Mouse (Mus musculus): Measurements from ENCODE around the gene Tsga10ip. TPM values are rescaled to one million over a fixed set of nuclear protein-coding genes. Genes with fewer than 3 reads are reported as not detected.
A peak's percentile ranks its signal among the peaks of the same experiment; 100 is the strongest.

Gene Tsga10ip
- polyA plus RNA-seq, 1 experiment from 2014 or later, result 0.57 TPM

DNA sequence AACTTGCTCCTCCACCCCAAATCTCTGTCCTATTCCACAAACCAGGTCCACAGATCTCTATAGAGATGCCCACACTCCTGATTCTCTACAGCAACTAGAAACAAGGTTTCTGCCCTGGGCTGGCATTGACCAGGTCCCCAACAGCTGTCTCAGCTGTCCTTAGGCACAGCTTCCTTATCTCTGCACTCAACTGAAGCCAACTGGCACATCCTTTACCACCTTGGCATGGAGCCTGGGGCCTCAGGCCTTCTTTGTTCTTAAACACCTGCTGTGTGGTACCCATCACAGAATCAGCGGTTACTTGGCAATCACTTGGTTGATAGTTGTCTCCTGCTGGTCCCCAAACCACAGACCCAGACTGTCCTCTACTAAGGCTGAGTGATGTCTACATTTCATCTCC is 28.1 kb upstream of the Tsga10ip start:
- peaks cover 42% of the 10 kb centered on the region for H3K4me1 ChIP-seq
- ATAC-seq (replicated peaks; ENCODE audit: low FRiP score), result no peak
- H3K9me3 ChIP-seq (replicated peaks), result no peaks in the 10 kb centered on the region
- H3K27ac ChIP-seq, result no peak overlapping the region
- H3K9ac ChIP-seq, result no peak overlapping the region
- no peak overlapping the region for H3K4me3 ChIP-seq (replicated peaks)
- no peaks in the 10 kb centered on the region for H3K27me3 ChIP-seq
- 88% methylated on average over 1 of the region's 1 CpGs for WGBS
- no peak overlapping the region for H3K4me2 ChIP-seq
- peaks cover 15% of the 10 kb centered on the region for H3K36me3 ChIP-seq

DNA sequence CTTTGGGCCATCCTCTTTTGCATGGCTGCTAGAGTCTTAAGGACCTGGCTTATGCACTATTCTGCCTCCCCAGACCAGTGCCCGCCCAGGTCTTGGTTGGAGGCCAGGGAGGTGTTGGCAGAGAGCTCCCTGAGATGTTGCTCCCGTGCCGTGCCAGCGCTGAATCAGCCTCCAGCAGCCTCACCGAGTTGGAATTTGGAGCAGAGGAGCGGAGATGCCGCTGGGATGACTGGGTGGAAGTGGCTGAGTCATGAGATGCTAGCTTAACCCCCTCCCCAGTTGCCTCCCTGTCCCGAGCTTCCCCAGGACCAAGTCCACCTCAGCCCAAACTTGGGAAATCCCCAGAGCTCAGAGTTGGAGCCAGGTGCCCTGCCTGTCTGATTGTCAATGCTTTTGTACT is 27.5 kb upstream of the Tsga10ip start:
- no peak for ATAC-seq (replicated peaks; ENCODE audit: low FRiP score)
- Histone ChIP-seq H3K4me1 (peaks cover 42% of the 10 kb centered on the region), H3K27ac (no peak overlapping the region), H3K4me3 (replicated peaks) (no peak overlapping the region), H3K9me3 (replicated peaks) (no peaks in the 10 kb centered on the region), H3K4me2 (no peak overlapping the region), H3K9ac (no peak overlapping the region), H3K27me3 (no peaks in the 10 kb centered on the region), H3K36me3 (peaks cover 15% of the 10 kb centered on the region)
- 72% methylated on average over 8 of the region's 8 CpGs for WGBS

DNA sequence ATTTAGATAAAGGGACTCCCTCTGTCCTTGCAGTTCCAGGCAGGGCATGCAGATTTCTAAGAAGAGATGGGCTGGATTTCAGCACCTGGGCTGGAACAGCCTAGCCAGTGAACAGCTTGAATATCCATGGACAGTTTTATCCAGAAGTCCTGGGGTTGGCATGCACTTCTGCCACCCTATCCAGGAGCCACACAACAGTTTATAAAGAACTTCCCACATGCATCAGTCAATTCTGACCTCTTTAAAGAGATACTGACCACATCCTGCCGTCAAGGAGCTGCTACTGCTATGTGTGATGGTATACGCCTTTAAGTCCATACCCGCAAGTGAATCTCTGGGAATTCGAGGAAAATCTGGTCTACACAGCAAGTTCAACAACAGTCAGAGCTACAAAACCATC is 26.9 kb upstream of the Tsga10ip start:
- WGBS, result 84% methylated on average over 4 of the region's 4 CpGs
- no peak overlapping the region for H3K27ac ChIP-seq
- no peaks in the 10 kb centered on the region for H3K9me3 ChIP-seq (replicated peaks)
- no peaks in the 10 kb centered on the region for H3K27me3 ChIP-seq
- no peak overlapping the region for H3K4me2 ChIP-seq
- no peak overlapping the region for H3K9ac ChIP-seq
- no peak for ATAC-seq (replicated peaks; ENCODE audit: low FRiP score)
- peaks cover 15% of the 10 kb centered on the region for H3K36me3 ChIP-seq
- no peak overlapping the region for H3K4me3 ChIP-seq (replicated peaks)
- H3K4me1 ChIP-seq, result peaks cover 41% of the 10 kb centered on the region

DNA sequence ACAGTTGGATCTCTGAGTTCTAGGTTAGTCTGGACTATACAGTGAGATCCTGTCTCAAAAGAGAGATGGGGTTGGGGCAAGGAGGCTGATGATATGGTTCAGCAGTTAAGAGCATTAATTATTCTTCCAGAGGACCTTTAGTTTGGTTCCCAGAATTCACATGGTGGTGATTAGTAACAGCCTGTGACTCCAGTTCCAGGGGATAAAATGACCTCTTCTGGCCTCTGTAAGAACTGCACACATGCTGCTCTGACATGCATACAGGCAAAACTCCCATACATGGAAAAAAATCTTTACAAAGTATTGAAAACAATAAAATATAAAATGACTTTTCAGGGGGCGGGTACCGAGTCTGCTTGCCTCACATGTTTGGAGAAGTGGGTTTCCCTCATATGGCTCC is 25.8 kb upstream of the Tsga10ip start:
- H3K27ac ChIP-seq, result peak overlapping the region; percentile 66
- no peak overlapping the region for H3K9ac ChIP-seq
- peaks cover 41% of the 10 kb centered on the region for H3K4me1 ChIP-seq
- no peak for ATAC-seq (replicated peaks; ENCODE audit: low FRiP score)
- H3K9me3 ChIP-seq (replicated peaks), result no peaks in the 10 kb centered on the region
- H3K4me2 ChIP-seq, result no peak overlapping the region
- WGBS, result 82% methylated on average over 2 of the region's 2 CpGs
- no peak overlapping the region for H3K4me3 ChIP-seq (replicated peaks)
- H3K27me3 ChIP-seq, result no peaks in the 10 kb centered on the region
- H3K36me3 ChIP-seq, result peaks cover 18% of the 10 kb centered on the region

DNA sequence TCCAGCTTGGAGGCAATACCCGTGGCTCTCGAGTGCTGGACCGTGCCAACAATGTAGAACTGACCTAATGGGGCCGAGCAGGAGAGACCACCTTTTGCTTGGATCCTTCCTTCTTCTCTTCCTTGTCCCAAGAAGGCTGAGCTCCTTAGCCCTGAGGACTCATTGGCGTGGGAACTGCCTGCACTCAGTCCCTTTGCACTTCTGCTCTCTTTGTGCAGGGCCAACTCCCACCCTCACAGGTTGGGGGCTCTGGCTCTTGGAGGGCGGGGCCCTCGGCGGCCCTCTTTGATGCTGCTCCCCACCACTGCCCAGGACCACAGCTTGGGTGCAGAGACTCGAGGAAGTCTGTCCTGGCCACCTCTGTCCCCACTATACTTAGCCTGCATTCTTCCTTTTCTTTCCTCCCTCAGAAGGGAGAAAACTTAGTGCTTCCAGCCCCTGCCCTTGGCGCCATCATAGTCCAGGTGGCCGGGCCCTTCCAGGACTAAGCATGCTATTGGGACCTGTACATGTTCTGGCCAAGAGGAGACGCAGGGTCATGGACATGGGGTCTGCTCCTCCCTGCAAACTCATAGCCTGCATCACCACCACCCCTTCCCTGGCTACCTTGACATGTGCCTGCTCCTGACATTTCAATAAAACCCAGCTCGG is 24.4 kb upstream of the Tsga10ip start:
- Histone ChIP-seq H3K36me3 (peaks cover 27% of the 10 kb centered on the region), H3K27me3 (no peaks in the 10 kb centered on the region), H3K9ac (no peak overlapping the region), H3K4me3 (replicated peaks) (no peak overlapping the region), H3K4me2 (peak overlapping the region; percentile 79), H3K27ac (no peak overlapping the region), H3K9me3 (replicated peaks) (no peaks in the 10 kb centered on the region), H3K4me1 (peaks cover 38% of the 10 kb centered on the region)
- no peak for ATAC-seq (replicated peaks; ENCODE audit: low FRiP score)
- 90% methylated on average over 13 of the region's 13 CpGs for WGBS

DNA sequence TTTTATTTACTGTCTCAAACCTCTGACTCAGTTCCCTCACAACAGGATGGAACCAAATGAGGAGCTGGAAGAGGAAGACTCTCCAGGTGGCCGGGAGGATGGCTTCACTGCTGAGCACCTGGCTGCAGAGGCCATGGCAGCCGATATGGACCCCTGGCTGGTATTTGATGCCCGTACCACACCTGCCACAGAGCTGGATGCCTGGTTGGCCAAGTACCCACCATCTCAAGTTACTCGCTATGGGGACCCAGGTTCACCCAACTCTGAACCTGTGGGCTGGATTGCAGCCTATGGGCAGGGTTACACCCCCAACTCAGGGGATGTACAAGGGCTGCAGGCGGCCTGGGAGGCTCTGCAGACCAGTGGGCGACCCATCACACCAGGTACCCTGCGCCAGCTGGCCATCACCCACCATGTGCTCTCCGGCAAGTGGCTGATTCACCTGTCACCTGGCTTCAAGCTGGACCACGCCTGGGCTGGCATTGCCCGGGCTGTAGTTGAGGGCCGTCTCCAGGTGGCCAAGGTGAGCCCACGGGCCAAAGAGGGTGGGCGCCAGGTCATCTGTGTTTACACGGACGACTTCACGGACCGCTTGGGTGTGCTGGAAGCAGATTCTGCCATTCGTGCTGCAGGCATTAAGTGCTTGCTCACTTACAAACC is 23.7 kb upstream of the Tsga10ip start:
- Histone ChIP-seq H3K4me2 (peak overlapping the region; percentile 79), H3K27ac (peak overlapping the region; percentile 84), H3K4me1 (peaks cover 38% of the 10 kb centered on the region), H3K9ac (peak overlapping the region; percentile 90), H3K36me3 (peaks cover 34% of the 10 kb centered on the region), H3K27me3 (no peaks in the 10 kb centered on the region), H3K4me3 (replicated peaks) (peak overlapping the region; percentile 86), H3K9me3 (replicated peaks) (no peaks in the 10 kb centered on the region)
- WGBS, result 86% methylated on average over 18 of the region's 18 CpGs
- ATAC-seq (replicated peaks; ENCODE audit: low FRiP score), result no peak

DNA sequence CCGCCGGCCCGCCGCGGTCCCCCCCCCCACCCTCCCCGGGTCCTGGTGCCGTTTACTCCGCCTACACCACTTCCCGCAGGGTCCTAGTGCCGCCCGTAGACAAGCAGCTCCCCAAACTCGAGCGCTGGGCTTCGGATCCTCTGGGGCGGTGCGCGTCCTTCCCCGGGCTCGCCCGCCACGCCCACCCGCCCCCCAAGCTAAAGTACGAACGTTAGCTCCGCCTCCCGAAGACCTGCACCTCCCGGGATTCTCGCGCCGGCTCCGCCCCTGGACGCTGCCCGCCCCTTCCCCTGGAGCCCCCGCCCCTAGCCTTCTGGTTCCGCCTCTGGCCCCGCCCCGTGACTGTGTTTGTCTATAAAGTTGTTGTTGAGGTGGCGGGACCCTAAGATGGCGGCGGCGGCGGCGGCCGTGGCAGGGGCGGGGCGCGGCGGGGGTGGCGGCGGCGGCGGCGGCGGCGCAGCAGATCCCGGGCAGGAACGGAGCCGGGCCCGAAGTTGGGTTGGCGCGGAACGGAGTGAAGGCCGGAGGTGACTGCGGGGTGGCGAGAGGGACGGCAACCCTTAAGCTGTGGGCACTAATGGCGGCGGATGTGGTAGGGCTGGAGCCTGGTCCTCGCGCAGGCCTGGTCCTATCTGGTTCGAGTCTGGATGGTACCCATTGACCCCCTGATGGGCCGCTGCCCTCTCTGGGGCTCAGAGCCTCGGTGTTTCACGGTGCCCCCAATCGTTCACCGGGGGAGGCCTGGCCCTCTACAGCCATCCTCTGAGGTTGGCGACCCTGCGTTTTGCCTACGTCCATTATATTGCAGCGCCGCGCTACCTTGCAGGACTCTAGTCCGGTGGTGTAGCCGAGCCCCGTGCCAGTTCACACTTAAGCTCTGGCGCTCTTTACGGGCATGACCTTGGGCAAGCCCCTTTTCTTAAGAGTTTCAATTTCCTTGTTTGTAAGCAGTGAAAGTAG is 22.7 kb upstream of the Tsga10ip start, which contains the start of the genes Drap1 and AI837181:
Gene Drap1, minus strand, starts transcription at position 198 of the 960 bp plus-strand sequence.
Gene AI837181, plus strand, starts transcription at position 363 of the 960 bp plus-strand sequence.
- Histone ChIP-seq H3K9ac (peak within 1 kb of the TSS; percentile 90), H3K4me3 (replicated peaks) (peak within 1 kb of the TSS; percentile 86), H3K27ac (peak within 1 kb of the TSS; percentile 95), H3K4me2 (peak within 1 kb of the TSS; percentile 79), H3K36me3 (peaks cover 44% of the 10 kb centered on the region), H3K9me3 (replicated peaks) (no peaks in the 10 kb centered on the region), H3K4me1 (peaks cover 38% of the 10 kb centered on the region), H3K27me3 (no peaks in the 10 kb centered on the region)
- ATAC-seq (replicated peaks; ENCODE audit: low FRiP score), result peak; percentile 92
- WGBS, result under 1% methylated on average over 80 of the region's 87 CpGs

DNA sequence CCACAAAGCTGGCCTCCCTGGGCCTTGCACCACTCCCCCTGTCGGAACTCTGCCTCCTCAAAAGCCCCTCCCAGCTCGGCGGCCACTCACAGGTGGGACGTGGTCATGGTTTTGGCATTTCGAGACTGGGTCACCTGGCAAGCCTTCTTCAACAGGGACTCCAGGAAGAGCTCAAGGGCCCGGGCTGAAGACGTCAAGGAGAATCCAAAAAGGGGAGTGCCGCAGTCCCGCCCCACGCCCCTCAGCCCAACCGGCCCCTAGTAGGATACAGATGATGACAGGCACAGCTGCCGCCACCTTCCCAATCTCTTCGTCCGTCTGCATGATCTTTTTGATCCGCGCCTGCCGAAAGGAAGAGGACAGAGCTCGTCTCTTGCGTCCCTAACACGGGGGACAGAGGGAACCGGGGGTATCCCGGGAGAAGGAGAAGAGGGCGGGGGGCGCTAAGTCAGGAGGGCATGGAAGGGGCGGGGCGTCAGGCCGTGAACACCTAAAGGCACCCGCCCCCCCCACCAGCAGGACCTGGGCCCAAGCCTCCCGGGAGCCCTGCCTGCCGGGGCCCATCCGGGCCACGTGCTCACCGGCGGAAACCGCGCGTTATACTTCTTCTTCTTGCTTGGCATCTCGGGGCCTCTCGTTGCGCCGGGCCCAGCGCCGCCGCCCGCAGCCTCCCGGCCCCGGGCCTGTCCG is 21.9 kb upstream of the Tsga10ip start:
- ATAC-seq (replicated peaks; ENCODE audit: low FRiP score), result peak; percentile 69
- peak overlapping the region; percentile 95 for H3K27ac ChIP-seq
- H3K4me2 ChIP-seq, result peak overlapping the region; percentile 79
- peaks cover 38% of the 10 kb centered on the region for H3K4me1 ChIP-seq
- H3K9ac ChIP-seq, result peak overlapping the region; percentile 82
- WGBS, result under 1% methylated on average over 35 of the region's 48 CpGs
- H3K36me3 ChIP-seq, result peaks cover 51% of the 10 kb centered on the region
- H3K27me3 ChIP-seq, result no peaks in the 10 kb centered on the region
- H3K4me3 ChIP-seq (replicated peaks), result peak overlapping the region; percentile 86
- no peaks in the 10 kb centered on the region for H3K9me3 ChIP-seq (replicated peaks)

DNA sequence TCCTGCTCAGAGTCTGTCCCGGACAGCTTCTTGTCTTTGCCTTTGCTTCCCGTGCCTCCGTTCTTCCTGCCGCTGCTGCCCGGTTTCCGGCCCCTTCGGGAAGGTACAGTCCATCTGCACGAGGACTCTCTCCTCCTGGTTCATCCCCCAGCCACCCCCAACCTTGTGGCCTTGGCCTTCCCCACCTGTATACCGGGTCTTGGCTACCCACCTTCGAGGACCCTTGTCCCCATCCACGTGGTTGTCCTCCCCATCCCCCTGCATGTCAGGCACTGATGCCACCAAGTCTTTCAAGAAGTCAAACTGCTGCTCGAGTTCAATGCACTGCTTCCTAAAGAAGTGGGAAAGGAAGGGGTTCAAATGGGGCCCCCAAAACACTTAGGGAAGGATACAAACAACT is 21.2 kb upstream of the Tsga10ip start:
- no peaks in the 10 kb centered on the region for H3K27me3 ChIP-seq
- peak overlapping the region; percentile 86 for H3K4me3 ChIP-seq (replicated peaks)
- H3K4me1 ChIP-seq, result peaks cover 38% of the 10 kb centered on the region
- peak overlapping the region; percentile 79 for H3K4me2 ChIP-seq
- peaks cover 58% of the 10 kb centered on the region for H3K36me3 ChIP-seq
- ATAC-seq (replicated peaks; ENCODE audit: low FRiP score), result no peak
- no peaks in the 10 kb centered on the region for H3K9me3 ChIP-seq (replicated peaks)
- 63% methylated on average over 12 of the region's 12 CpGs for WGBS
- peak overlapping the region; percentile 95 for H3K27ac ChIP-seq
- H3K9ac ChIP-seq, result peak overlapping the region; percentile 82

DNA sequence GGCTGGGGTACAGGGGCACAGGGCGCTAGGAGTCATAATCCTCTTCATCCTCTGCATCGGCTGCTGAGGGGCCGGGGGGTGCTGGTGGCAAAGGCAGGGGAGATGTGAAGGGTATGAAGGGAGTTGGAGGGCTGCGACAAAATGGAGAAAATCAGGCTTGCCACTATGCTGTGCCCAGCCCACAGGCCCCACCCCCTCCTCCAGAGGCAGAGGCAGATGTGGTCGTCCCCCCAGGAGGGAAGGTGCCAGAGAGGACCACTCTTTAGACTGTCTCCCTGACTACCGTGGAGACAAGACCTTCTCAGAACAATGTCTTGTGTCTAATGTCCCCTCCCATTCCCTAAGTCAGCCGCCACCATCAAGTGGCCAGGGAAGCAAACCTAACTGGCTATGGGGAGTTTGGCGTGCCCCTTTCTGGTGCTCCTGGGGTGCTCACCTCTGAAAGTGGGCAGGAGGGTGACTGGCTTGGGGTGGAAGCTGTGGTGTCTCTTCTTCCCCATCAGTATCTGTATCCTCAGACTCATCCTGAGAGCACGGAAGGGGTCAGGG is 20.6 kb upstream of the Tsga10ip start:
- 0 out of 2 replicates have a peak overlapping the region, but pooled peaks have one; percentile 82 for H3K9ac ChIP-seq
- 85% methylated on average over 9 of the region's 9 CpGs for WGBS
- H3K27me3 ChIP-seq, result no peaks in the 10 kb centered on the region
- H3K36me3 ChIP-seq, result peaks cover 63% of the 10 kb centered on the region
- H3K9me3 ChIP-seq (replicated peaks), result no peaks in the 10 kb centered on the region
- H3K4me1 ChIP-seq, result peaks cover 34% of the 10 kb centered on the region
- peak overlapping the region; percentile 86 for H3K4me3 ChIP-seq (replicated peaks)
- no peak for ATAC-seq (replicated peaks; ENCODE audit: low FRiP score)
- H3K27ac ChIP-seq, result 0 out of 2 replicates have a peak overlapping the region, but pooled peaks have one; percentile 95
- H3K4me2 ChIP-seq, result peak overlapping the region; percentile 79

DNA sequence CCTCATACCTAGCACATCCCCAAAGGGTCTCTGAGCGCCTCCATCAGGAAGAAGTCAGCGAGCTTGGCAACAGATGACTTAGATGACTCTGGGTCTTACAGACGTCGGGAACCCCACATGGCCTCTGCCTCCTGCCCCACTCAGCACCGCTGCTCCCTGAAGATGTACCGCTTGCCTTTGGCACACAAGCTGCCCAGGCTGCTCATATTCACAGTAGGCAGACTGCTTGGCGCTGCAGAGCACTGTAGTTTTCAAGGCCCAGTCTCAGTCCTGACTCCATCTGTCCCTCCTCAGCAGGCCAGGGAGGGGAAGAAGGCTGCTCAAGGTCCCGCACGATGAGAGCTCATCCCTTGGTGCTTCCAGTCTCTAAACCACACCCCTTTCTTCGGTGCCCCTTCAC is 19.9 kb upstream of the Tsga10ip start:
- Histone ChIP-seq H3K27ac (no peak overlapping the region), H3K36me3 (peaks cover 65% of the 10 kb centered on the region), H3K4me3 (replicated peaks) (no peak overlapping the region), H3K4me2 (no peak overlapping the region), H3K9me3 (replicated peaks) (no peaks in the 10 kb centered on the region), H3K27me3 (no peaks in the 10 kb centered on the region), H3K4me1 (peaks cover 31% of the 10 kb centered on the region), H3K9ac (no peak overlapping the region)
- WGBS, result 90% methylated on average over 10 of the region's 10 CpGs
- no peak for ATAC-seq (replicated peaks; ENCODE audit: low FRiP score)

Data from kidney, embryonic 15.5 days (tissue).